Mouse (Mus musculus) megakaryocyte, embryonic 14.5 days (primary cell): Measurements from ENCODE around the gene Ice1.

Experiments
- FLI1 ChIP-seq: IDR thresholded peaks from 2 replicates; pipeline ENCODE4 v1.6.1; 2012; ENCODE audit warnings: low read length, inconsistent platforms, mixed read lengths
- GATA1 ChIP-seq: IDR thresholded peaks from 3 replicates; pipeline ENCODE4 v1.6.1; 2012; ENCODE audit warnings: mixed read lengths, low read length, inconsistent platforms, borderline replicate concordance

DNA sequence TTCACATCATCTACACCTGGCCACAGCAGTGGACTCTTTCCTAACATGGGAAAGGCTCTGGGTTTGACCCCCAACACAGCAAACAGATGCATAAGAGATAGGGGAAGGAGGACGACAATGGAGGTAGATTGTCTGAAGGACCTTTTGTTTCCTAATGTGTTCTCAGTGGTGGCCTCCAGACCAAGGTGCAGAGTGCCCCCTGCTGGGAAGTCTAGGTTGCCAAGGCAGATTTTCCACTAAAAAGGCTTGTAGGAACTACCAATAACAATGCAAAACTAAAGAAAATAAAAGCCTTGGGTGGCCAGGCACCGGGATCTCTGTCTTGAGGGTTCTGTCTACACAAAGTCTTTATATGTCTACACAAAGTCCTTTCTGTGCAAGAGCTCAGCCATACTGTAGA lies 54.9 kb downstream of the Ice1 start:
- no peak for TF ChIP-seq GATA1
- TF ChIP-seq FLI1 = no peak
